Mouse (Mus musculus): Measurements from ENCODE around the gene Muc15.

DNA sequence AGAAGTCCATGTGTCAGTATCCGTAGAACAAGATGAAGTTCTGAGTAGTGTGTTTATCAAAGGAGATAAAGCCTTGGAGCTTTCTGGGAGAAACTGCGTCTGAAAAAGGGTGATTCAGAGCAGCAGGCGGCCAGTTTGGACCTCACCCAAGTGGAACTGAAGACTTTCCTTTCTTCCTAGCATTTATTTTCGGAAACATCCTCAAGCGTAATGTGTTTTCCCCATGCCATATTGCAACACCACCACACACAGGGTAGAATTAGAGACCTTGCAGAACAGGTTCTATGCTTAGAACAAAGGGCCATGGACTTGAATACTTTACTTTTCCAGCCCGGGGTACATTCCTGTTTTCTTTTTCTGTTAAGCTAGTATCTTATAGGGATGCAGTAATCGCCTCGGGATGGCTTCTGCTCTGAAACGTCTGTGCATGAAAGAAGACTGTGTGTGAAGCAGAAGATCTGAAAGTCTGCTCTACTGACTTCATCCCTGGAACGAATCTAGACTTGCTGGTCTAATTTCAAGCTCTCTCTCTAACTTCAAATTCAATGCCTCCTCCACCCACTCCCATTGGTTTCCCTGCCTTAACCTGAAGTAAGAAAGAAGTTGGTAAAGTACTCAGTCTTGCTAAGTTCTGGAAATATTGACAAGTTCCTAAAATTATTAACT, 11.0 kb upstream of the Muc15 start:
- TF ChIP-seq POLR2A (IDR thresholded peaks at IDR 0.05; ENCODE audit: borderline replicate concordance, extremely low read depth, low read depth, low read length) (no peak), CTCF (IDR thresholded peaks at IDR 0.05; ENCODE audit: insufficient read depth, low read length) (no peak)

Data from lung, adult 2 months (tissue).